Mouse (Mus musculus) midbrain, embryonic 15.5 days (tissue): ENCODE results near the gene Htt. TPM values are rescaled to one million over a fixed set of nuclear protein-coding genes. Genes with fewer than 3 reads are reported as not detected.
"Not testable (repeated sequence)": the region's sequence is repeated elsewhere in the genome, so short reads cannot be mapped to it uniquely, and the experiment has no call there.

ENCODE experiments used
- ATAC-seq: fragments of 200-750 bp; cut with Nextera tagmentation; replicated peaks from 2 replicates; pipeline ENCODE4 v1.8.0; 2017; ENCODE audit warnings: moderate TSS enrichment
- H3K27ac ChIP-seq: fragments of 300-500 bp; sonication (generic); 2 replicates; pipeline ENCODE4 v1.5.1; 2015; ENCODE audit warnings: mild to moderate bottlenecking, inconsistent platforms
- H3K27me3 ChIP-seq: fragments of 300-500 bp; sonication (generic); replicated peaks from 2 replicates; pipeline ENCODE4 v1.6.1; 2015; ENCODE audit warnings: inconsistent platforms
- H3K36me3 ChIP-seq: fragments of 300-500 bp; sonication (generic); replicated peaks from 2 replicates; pipeline ENCODE4 v1.6.1; 2015; ENCODE audit warnings: inconsistent platforms
- H3K4me1 ChIP-seq: fragments of 300-500 bp; sonication (generic); 2 replicates; pipeline ENCODE4 v1.6.1; 2015; ENCODE audit warnings: inconsistent platforms
- H3K4me2 ChIP-seq: fragments of 300-500 bp; sonication (generic); 2 replicates; pipeline ENCODE4 v1.6.1; 2015; ENCODE audit warnings: inconsistent platforms, mild to moderate bottlenecking, moderate library complexity
- H3K4me3 ChIP-seq: fragments of 300-500 bp; sonication (generic); 2 replicates; pipeline ENCODE4 v1.5.1; 2015; ENCODE audit warnings: mild to moderate bottlenecking, inconsistent platforms
- H3K9ac ChIP-seq: fragments of 300-500 bp; sonication (generic); 2 replicates; pipeline ENCODE4 v1.6.1; 2015; ENCODE audit warnings: mild to moderate bottlenecking, inconsistent platforms
- H3K9me3 ChIP-seq: fragments of 300-500 bp; sonication (generic); 2 replicates; pipeline ENCODE4 v1.6.1; 2016; ENCODE audit warnings: inconsistent platforms
- WGBS: fragments of 180-500 bp; shearing (Covaris S2); methylation state at CpG from one replicate; pipeline ENCODE4 v1.1.7; 2015; ENCODE audit warnings: mixed read lengths; 5-methylcytosine and 5-hydroxymethylcytosine counted together
- polyA plus RNA-seq: library from polyadenylated mRNA; unstranded; fragments of >200 nt; fragmentation: Nextera tagmentation; extraction: Ambion mirVana; gene quantifications from 2 replicates; pipeline ENCODE4 v1.2.1, GENCODE M21; 2015

Gene Htt
- 15.8 and 17.1 TPM in 2 replicates for polyA plus RNA-seq

DNA sequence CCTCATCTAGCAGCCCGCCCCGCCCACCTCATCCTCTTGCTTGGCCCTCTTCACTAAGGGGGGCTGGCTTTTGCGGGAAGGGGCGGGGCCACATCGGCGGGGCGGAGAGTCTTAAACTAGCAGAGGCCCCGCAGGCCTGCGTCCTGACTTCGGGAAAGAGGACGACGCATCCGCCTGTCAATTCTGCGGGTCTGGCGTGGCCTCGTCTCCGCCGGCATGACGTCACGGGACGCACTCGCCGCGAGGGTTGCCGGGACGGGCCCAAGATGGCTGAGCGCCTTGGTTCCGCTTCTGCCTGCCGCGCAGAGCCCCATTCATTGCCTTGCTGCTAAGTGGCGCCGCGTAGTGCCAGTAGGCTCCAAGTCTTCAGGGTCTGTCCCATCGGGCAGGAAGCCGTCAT lies at the start of gene Htt:
Gene Htt, plus strand, starts transcription at position 232 of the 400 bp plus-strand sequence.
- Histone ChIP-seq H3K9ac (peak within 1 kb of the TSS; percentile 71), H3K36me3 (no peaks in the 10 kb centered on the region), H3K27ac (peak within 1 kb of the TSS; percentile 90), H3K4me1 (peaks cover 25% of the 10 kb centered on the region), H3K4me2 (peak within 1 kb of the TSS; percentile 74), H3K9me3 (no peaks in the 10 kb centered on the region), H3K4me3 (peak within 1 kb of the TSS; percentile 62), H3K27me3 (no peaks in the 10 kb centered on the region)
- WGBS = 0% methylated on average over 35 of the region's 35 CpGs
- ATAC-seq = peak; percentile 99

DNA sequence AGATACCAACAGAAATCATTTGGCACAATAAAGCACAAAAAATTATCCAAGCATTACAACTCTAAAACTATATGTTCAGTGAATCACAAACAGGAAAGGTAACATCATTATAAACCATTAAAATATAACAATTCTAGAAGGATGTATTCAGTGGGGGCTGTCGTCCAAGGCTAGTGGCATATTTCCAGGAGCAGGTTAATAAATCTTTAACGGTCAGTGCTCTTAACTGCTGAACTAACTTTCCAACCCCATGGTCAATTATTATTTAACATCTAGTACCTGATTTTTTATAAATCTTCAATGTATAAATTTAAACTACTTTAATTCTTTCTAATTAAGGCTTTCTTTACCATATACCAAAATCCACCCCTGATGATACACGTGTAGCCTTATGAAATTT lies 47.2 kb upstream of the Htt start:
- not testable (repeated sequence) for H3K9ac ChIP-seq

DNA sequence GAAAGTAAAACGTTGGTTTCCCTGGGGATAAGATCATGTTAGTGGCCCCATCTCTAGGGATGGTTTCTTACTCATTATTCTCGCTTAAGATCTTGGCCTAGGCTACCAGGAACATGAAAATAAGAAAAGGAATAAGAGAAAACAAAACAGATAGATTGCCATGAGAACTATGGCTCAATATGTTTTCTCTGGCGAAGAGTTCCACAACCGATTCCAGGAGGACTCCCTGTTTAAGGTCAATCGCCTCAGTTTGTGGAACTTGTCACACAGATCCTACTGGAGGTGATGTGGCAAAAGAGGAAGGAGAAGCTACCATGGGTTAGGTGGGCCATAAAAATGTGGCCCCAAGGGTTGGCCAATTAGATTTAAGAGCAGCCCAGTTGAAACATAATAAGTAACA lies 46.7 kb upstream of the Htt start:
- no peak overlapping the region for H3K4me3 ChIP-seq
- H3K4me1 ChIP-seq = no peaks in the 10 kb centered on the region
- no peaks in the 10 kb centered on the region for H3K9me3 ChIP-seq
- H3K4me2 ChIP-seq = no peak overlapping the region
- H3K36me3 ChIP-seq = no peaks in the 10 kb centered on the region
- H3K9ac ChIP-seq = no peak overlapping the region
- WGBS = 88% methylated on average over 5 of the region's 5 CpGs
- no peaks in the 10 kb centered on the region for H3K27me3 ChIP-seq
- H3K27ac ChIP-seq = no peak overlapping the region
- ATAC-seq = no peak

More for the DNA sequence above, 47.2 kb upstream of the Htt start:
- H3K36me3 ChIP-seq, H3K4me3 ChIP-seq, H3K4me1 ChIP-seq, H3K9me3 ChIP-seq, ATAC-seq, H3K4me2 ChIP-seq, H3K27me3 ChIP-seq, H3K27ac ChIP-seq: not testable (repeated sequence)
- 84% methylated on average over 3 of the region's 3 CpGs for WGBS

DNA sequence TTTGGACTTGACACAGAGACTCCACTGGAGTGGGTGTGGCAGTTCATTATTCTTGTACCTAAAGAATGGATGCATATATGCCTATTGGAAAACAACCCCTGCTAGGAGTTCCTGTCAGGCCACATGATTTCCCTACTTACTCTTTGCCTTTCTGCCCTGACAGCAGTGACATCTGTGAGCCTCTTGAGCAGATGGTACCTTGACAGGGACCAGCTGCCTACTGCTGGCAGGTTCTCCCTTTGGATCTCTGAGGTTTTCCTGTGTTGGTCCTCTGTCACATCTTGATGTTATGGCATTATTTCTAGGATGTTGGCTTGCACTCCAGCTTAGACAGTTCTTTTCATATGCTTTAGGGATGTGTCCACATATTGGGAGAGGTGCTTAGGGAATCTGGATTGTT lies 32.4 kb upstream of the Htt start:
- Histone ChIP-seq H3K9me3 (no peaks in the 10 kb centered on the region), H3K4me3 (no peak overlapping the region), H3K4me2 (no peak overlapping the region), H3K27ac (no peak overlapping the region), H3K4me1 (no peaks in the 10 kb centered on the region), H3K27me3 (no peaks in the 10 kb centered on the region), H3K9ac (no peak overlapping the region), H3K36me3 (no peaks in the 10 kb centered on the region)
- ATAC-seq = no peak

DNA sequence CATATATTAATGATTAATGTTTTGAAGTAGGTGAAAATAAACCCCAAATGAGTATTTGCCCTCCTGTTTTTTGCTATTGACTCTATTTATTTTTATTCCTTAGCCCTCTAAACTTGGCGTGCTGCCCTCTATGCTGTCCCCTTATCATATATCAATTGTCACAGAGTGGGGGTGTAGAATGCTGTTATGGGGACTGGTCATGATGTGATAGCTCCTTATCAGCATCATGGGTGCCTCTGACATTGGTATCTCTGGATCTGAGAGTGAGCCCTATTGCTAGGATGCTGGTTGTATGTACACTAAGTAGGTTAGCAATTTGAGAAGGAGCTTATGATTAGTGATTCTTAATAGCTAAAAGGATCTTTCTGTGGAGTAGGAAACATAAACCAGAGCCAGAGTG lies 31.3 kb upstream of the Htt start:
- no peak overlapping the region for H3K27ac ChIP-seq
- H3K4me3 ChIP-seq = no peak overlapping the region
- H3K4me1 ChIP-seq = no peaks in the 10 kb centered on the region
- no peaks in the 10 kb centered on the region for H3K9me3 ChIP-seq
- H3K36me3 ChIP-seq = no peaks in the 10 kb centered on the region
- H3K27me3 ChIP-seq = no peaks in the 10 kb centered on the region
- WGBS = 76% methylated on average over 1 of the region's 1 CpGs
- H3K4me2 ChIP-seq = no peak overlapping the region
- no peak overlapping the region for H3K9ac ChIP-seq
- no peak for ATAC-seq

DNA sequence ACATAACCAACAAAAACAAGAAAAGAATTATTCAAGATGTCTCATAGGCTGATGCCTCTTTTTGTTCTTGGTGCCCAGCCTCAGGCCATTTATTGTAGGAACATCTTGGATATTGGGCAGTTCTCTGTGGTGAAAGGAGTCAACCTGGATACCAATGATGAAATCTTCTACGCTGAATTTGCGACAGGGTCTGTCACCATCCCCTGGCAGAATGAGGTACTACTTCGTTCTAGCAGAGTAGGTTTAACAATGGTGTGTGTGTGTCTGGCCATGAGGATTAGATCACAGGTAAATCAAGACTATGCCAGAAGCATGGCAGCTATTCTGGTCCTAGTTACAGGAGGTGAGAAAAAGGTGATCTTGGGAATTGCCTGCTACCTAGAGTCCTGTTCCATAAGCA lies 10.1 kb upstream of the Htt start:
- no peaks in the 10 kb centered on the region for H3K4me1 ChIP-seq
- H3K4me3 ChIP-seq = no peak overlapping the region
- H3K9ac ChIP-seq = no peak overlapping the region
- no peak overlapping the region for H3K4me2 ChIP-seq
- no peak overlapping the region for H3K27ac ChIP-seq
- 62% methylated on average over 3 of the region's 3 CpGs for WGBS
- H3K9me3 ChIP-seq = no peaks in the 10 kb centered on the region
- no peak for ATAC-seq
- no peaks in the 10 kb centered on the region for H3K27me3 ChIP-seq
- no peaks in the 10 kb centered on the region for H3K36me3 ChIP-seq

DNA sequence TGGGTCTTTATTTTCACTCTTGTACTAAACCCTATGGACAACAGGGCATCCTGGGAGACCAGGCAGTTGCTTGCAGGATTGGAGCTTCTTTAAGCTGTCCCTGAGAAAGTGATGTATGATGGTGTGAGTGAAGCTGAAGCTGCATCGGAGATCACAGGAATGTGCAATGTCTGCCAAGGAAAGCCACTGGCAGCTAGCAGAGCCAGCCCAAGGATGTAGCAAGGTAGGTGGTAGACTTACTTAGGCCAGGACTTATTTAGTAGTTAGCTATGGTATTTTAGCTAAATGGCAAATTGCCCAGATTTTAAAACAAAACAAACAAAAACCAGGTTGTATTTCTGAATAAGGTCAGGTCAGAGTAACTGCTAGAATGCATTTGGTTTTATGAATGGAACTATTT lies 2.8 kb upstream of the Htt start:
- no peaks in the 10 kb centered on the region for H3K9me3 ChIP-seq
- 87% methylated on average over 1 of the region's 1 CpGs for WGBS

DNA sequence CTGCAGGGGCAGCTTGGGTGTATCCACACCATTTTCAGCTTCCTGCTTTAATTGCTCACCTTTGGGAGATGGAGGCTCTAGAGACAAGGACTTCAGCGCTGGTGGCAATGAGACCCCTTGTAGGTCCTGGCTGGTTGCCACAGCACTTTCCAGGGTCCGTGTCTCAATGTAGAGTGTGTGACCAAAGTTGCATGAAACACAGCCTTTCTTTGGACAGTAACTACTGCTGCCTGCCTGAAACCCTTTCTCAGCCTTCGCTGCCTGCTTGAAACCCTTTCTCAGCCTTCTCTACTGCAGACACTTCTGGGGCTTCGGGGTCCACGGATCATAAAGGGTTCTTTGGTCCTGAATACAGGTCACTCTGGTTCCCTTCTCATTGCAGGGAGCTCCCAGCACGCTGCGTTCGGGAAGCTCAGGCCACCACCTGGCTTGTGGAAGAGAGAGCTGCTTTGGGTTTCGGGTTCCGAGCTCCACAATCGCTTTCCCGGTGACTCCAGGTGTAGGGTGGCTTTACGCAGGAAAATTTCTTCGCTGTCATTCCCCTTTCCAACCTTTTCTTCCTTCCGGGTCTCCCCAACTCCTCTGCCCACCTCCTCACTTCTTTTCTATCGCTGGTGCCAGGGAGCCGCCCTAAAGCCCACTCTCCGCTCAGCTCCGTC lies 561 bp upstream of the Htt start:
- peak overlapping the region; percentile 61 for H3K9ac ChIP-seq
- peak overlapping the region; percentile 74 for H3K4me2 ChIP-seq
- peak overlapping the region; percentile 62 for H3K4me3 ChIP-seq
- peaks cover 25% of the 10 kb centered on the region for H3K4me1 ChIP-seq
- H3K27ac ChIP-seq = peak overlapping the region; percentile 90
- under 1% methylated on average over 19 of the region's 19 CpGs for WGBS
- no peaks in the 10 kb centered on the region for H3K27me3 ChIP-seq
- H3K36me3 ChIP-seq = no peaks in the 10 kb centered on the region
- no peak; the same call in 1 of the 2 replicates for ATAC-seq
- no peaks in the 10 kb centered on the region for H3K9me3 ChIP-seq

More for the DNA sequence above, 2.8 kb upstream of the Htt start:
- ATAC-seq = no peak
- no peak overlapping the region for H3K27ac ChIP-seq
- peaks cover 18% of the 10 kb centered on the region for H3K4me1 ChIP-seq
- H3K9ac ChIP-seq = no peak overlapping the region
- no peaks in the 10 kb centered on the region for H3K27me3 ChIP-seq
- H3K4me3 ChIP-seq = no peak overlapping the region
- H3K4me2 ChIP-seq = no peak overlapping the region
- no peaks in the 10 kb centered on the region for H3K36me3 ChIP-seq

DNA sequence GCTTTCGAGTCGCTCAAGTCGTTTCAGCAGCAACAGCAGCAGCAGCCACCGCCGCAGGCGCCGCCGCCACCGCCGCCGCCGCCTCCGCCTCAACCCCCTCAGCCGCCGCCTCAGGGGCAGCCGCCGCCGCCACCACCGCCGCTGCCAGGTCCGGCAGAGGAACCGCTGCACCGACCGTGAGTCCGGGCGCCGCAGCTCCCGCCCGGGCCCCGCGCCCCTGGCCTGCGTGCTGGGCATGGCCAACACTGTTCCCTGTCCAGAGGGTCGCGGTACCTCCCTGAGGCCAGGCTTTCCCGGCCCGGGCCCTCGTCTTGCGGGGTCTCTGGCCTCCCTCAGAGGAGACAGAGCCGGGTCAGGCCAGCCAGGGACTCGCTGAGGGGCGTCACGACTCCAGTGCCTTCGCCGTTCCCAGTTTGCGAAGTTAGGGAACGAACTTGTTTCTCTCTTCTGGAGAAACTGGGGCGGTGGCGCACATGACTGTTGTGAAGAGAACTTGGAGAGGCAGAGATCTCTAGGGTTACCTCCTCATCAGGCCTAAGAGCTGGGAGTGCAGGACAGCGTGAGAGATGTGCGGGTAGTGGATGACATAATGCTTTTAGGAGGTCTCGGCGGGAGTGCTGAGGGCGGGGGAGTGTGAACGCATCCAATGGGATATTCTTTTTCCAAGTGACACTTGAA lies 533 bp downstream of the Htt start:
- Histone ChIP-seq H3K27ac (peak overlapping the region; percentile 90), H3K4me1 (peaks cover 25% of the 10 kb centered on the region), H3K36me3 (no peaks in the 10 kb centered on the region), H3K9me3 (no peaks in the 10 kb centered on the region), H3K9ac (peak overlapping the region; percentile 71), H3K27me3 (no peaks in the 10 kb centered on the region), H3K4me3 (peak overlapping the region; percentile 62), H3K4me2 (peak overlapping the region; percentile 74)
- under 1% methylated on average over 37 of the region's 54 CpGs for WGBS
- ATAC-seq = peak; percentile 68

DNA sequence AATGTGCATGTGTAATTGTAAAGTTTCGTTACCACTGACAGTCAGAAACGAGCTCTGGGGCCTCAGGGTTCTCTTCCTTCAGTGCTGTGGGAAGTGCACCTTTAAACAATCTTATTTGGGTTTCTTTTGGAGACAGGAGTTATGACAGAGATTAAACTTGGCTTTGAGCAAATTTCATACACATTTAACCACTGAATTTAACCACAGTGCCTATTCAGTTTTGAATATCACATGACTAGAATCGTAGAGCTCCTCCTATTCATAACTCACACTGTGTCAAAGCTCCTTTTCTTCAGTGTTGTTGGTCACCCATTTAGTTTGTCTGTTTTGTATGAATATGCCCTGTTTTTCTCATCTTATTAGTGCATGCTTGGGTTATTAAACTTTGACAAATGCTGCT lies 10.3 kb downstream of the Htt start:
- Histone ChIP-seq H3K4me2 (no peak overlapping the region), H3K4me1 (no peaks in the 10 kb centered on the region), H3K27me3 (no peaks in the 10 kb centered on the region), H3K36me3 (no peaks in the 10 kb centered on the region), H3K27ac (no peak overlapping the region), H3K9me3 (no peaks in the 10 kb centered on the region), H3K9ac (no peak overlapping the region), H3K4me3 (no peak overlapping the region)
- WGBS = 94% methylated on average over 3 of the region's 3 CpGs
- no peak for ATAC-seq

DNA sequence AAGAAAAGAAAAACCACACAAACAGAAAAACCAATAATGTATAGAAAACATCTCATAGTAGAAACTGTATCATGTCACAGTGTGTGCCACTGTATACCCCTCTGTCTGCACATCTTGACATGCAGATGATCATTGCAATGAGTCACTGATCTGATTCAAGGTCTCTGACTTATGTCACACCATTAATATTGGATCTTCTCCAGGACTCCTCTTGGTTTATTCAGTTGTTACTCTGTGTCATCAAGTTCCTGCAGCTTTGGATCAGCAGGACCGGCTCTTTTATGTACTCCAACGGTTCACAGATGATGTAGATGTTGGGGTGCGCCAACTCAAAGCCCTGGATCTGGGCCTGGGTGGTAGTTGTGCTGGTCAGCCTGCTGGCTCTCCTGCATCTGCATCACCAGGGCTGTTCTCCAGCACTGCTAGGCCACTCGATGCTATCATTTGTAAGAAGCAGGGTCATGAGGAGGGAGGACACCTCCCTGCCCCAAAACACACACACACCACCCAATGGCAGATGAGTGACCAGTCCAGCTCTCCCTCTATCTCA lies 11.2 kb downstream of the Htt start:
- no peak overlapping the region for H3K27ac ChIP-seq
- no peak for ATAC-seq
- H3K27me3 ChIP-seq = no peaks in the 10 kb centered on the region
- no peaks in the 10 kb centered on the region for H3K4me1 ChIP-seq
- WGBS = 91% methylated on average over 4 of the region's 4 CpGs
- no peak overlapping the region for H3K4me3 ChIP-seq
- H3K36me3 ChIP-seq = no peaks in the 10 kb centered on the region
- no peak overlapping the region for H3K4me2 ChIP-seq
- H3K9me3 ChIP-seq = no peaks in the 10 kb centered on the region
- no peak overlapping the region for H3K9ac ChIP-seq

DNA sequence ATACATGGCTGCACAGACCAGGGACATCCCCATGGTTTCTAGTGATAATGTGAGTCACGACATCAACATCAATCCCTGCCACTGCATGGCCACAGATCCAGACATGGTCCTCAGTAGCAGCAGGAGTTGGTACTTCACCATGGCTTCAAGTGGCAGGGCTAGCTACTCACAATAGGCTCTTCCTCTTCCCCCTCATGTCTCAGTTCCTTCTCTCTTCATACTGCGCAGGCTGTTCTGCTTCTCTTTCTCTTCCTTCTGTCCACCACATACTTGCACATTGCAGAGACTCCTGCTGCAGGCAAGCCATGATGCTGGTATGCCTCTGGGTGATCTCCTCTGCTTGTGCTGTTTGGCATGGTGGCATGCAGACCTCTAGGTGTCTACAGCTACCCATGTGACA lies 11.9 kb downstream of the Htt start:
- WGBS = 92% methylated on average over 2 of the region's 2 CpGs
- Histone ChIP-seq H3K36me3 (no peaks in the 10 kb centered on the region), H3K27me3 (no peaks in the 10 kb centered on the region), H3K27ac (no peak overlapping the region), H3K9me3 (no peaks in the 10 kb centered on the region), H3K4me2 (no peak overlapping the region), H3K4me1 (no peaks in the 10 kb centered on the region), H3K4me3 (no peak overlapping the region), H3K9ac (no peak overlapping the region)
- no peak for ATAC-seq

DNA sequence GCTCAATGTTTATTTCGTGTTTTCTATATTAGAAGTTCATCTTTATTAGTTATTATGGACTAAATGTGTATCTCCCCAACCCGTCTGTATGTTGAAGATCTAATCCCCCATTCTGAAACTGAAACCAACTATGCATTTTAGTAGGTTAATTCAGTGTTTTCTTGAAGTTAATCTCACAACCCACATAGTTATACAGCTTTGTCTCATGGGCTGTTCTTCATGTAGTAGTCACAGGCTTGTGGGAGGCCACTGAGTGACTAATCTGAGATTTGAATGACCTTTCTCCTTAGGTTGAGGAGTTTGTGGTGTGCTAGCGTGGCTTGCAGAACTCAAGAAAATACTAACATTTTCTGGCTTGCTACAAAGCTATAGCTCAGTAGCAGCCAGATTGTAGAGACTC lies 23.5 kb downstream of the Htt start:
- H3K4me2 ChIP-seq = no peak overlapping the region
- no peak overlapping the region for H3K4me3 ChIP-seq
- H3K9me3 ChIP-seq = no peaks in the 10 kb centered on the region
- H3K4me1 ChIP-seq = no peaks in the 10 kb centered on the region
- H3K27me3 ChIP-seq = no peaks in the 10 kb centered on the region
- 96% methylated on average over 3 of the region's 3 CpGs for WGBS
- no peak for ATAC-seq
- no peak overlapping the region for H3K9ac ChIP-seq
- H3K36me3 ChIP-seq = peaks cover 4% of the 10 kb centered on the region; the same call in 1 of the 2 replicates
- H3K27ac ChIP-seq = no peak overlapping the region
